Mouse (Mus musculus): ENCODE results near the gene Gm10663.

Gm10663 gene

DNA sequence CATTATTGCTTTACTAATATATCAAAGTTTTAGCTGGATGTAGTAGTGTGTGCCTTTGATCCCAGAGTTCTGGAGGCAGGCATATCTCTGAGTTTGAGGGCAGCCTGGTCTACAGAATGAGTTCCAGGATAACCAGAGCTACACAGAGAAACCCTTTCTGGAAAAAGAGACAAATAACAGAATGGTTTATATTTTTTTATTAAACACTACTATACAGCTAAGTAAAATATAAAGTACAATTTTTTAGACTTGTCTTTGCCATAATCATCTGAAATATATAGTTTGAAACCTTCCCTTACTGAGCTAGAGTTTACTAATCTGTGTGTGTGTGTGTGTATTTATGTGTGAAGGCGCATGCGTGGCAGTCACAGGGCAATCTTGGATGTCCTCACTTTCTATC lies at the start of gene Gm10663:
Gene Gm10663, plus strand, starts transcription at position 301 of the 400 bp plus-strand sequence.
- DNase-seq (ENCODE audit: low spot score), result no peak

DNA sequence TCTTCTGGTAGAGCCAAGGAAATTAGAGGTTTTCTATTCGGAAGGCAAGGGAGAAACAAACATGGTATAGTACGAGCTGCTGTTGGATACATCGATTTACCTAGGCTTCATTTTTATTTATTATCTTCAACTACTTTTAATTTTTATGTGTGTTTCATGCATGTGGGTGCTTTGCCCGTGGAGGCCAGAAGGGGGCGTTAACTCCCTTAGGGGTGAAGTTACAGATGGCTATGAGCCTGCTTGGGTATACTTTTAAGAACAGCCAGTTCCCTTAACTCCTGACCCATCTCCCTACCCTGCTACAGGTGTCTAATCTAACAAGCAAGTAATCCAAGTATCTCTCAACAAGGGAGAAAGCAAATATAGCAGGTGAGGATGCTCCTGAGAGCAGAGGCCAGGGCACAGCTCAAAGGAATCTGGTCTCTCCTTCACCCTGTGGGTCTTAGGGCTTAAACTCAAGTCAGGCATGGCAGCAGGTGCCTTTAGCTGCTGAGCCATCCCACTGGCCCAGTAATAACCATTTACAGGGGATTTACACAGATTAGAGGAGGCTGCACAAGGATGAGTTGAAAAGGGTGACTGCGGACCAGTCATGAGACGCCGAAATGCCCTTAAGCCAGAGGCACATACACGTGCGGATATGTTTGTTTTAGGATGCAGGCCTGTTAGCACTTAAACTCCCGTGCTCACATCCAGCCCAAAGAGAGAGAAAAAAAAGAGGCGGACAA lies 45.7 kb upstream of the Gm10663 start:
- no peak for DNase-seq (ENCODE audit: low spot score)

DNA sequence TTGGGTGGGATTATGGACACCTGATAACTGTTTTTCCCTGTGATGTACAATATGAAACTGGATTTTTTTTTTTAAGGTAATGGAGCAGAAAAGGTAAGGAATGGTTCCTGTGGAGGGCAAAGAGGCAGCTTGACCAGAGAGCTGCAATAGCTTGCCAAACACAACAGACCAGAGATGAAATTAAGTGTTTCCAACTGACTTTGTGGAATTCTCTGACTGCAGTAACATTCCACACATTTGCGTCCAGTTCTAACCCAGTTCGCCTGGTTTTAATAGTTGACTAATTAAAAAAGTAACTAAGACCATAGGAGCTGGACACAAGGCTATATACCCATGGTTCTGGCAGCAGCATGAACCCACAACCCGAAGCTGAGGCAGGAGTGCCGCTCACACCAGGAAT lies 45.1 kb upstream of the Gm10663 start:
- DNase-seq (ENCODE audit: low spot score), result no peak

DNA sequence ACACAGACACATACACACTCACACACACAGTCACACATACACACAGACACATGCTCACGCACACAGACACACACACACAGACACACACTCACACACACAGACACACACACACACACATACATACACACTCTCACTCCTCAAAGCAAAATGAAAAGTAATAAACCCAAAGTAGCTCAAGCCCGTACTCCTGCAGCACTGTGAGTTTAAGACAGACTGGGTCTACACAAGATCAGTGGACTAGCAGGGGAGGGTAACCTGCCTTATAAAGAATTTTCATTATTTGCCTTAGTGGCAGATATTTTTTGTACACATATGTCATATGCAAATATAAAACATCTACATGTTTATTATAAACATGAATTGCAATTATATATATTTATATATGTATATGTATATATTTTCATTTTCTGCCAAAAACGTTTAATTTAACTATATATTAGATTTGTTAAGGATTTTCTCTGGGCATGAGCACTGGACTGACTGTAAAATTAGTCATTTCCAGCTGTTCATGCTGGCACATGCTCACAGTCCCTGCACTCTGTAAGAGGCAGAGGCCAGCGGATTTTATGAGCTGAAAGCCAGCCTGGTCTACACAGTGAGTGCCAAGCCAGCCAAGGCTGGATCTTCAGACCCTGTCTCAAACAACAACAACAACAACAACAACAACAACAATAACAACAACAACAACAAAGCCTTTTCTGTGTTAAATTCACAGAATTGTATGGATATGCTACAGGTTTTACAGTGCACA lies 43.9 kb upstream of the Gm10663 start:
- no peak for DNase-seq (ENCODE audit: low spot score)

DNA sequence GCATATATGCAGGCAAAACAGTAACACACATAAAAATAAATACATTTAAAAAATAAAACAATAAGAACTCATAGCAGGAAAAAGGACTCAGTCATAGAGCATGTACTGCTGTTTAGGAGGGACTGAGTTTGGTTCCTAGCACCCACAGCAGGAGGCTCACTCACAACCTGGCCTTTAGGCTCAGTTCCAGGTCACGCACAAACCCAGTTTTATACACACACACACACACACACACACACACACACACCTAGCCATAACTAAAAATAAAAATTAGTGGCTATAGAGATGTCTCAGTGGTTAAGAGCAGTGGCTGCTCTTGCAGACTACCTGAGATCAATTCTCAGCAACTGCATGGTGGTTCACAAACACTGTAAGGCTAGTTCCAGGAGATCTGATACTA lies 42.7 kb upstream of the Gm10663 start:
- no peak for DNase-seq (ENCODE audit: low spot score)

DNA sequence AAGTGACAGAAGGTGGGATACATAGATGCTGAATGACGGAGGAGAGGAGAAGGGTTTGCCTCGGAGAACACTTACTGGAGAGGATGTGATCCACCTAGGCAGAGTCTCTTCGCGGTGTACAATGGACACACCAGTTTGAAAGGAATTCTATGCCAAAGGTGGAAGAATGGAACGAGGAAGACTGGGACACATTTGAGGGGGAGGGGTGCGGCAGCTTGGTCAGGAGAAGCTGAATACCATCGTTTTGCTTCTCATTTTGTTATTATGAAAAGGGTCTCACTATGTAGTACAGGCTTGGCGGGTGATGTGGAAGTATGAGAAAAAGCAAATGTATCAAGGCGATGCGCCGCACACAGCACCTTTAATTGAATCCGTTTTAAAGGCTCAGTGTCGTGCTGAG lies 41.8 kb upstream of the Gm10663 start:
- no peak for DNase-seq (ENCODE audit: low spot score)

DNA sequence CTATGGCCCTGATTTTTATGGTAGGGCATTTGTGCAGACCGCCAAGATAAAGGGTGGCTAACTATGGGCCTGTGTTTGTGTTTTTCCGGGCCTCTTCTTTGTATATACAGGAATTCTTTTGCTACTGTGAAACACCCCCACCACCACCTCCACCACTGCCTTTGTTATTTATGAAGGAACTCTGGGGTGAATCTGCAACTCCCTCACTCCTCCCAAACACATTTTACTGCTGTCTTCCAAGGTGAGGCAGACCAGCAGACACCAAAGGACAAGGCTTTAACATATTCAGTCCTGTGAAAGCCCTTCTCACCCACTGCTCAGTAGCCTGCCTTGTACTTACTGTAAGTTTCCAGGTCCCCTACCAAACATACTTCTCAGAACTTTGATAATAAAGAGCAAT lies 40.7 kb upstream of the Gm10663 start:
- DNase-seq (ENCODE audit: low spot score), result no peak

DNA sequence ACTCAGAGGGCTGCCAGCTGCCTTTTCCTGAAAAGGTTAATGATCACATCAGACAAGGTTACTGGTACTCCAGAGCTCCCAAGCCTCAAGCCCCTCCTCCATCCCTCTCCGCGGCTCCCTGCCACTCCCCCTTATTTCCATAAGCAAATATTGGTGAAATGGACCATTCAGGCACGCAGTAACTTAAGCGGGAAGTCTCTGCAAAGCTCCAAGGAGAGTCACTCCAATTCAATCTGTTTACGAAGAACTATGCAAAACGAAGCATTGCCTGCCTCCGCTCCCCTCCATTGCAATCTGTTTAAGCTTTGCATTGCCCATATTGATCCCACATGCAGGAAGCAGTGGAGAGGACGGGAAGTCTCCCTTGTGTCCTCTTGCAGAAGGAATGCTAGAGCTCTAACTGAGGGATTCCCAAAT lies 37.7 kb upstream of the Gm10663 start, which contains the start of gene Apela:
Gene Apela, minus strand, starts transcription at position 220 of the 417 bp plus-strand sequence.
- DNase-seq (ENCODE audit: low spot score), result no peak

DNA sequence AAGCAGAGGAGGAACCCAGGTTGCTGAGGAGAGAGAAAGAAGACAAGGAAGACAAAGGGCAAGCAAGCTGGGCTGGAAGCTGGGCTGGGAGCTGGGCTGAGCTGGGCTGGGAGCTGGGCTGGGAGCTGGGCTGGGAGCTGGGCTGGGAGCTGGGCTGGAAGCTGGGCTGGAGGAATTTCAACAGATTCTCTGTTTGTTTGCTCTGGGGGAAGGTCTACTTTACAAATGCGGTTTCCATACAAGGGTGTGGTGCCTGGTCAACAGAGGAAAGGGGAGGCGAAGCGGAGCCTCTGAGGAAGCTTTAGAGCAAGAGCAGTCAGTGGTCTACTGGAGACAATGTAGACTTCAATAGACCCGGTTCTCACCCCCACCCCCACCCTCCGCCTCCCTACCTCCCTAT lies 28.3 kb upstream of the Gm10663 start:
- no peak for DNase-seq (ENCODE audit: low spot score)

DNA sequence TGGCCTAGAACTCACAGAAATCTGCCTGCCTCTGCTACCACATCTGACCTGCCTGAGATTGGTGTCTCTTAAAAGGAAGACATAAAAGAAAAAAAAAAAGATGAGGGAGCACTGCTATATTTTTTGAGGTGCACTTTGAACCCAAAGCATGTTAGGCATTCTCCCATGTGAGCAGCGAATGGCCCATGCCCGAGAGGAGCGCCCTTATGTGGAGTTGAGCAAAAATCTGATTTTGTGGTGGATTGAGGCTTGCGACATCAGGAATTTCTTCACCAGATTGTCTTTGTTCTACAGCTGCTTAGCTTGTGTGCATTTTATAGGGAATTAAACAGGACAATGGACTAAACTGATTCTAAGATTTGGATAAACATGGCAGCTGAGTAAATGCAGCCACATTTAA lies 27.6 kb upstream of the Gm10663 start:
- no peak for DNase-seq (ENCODE audit: low spot score)

DNA sequence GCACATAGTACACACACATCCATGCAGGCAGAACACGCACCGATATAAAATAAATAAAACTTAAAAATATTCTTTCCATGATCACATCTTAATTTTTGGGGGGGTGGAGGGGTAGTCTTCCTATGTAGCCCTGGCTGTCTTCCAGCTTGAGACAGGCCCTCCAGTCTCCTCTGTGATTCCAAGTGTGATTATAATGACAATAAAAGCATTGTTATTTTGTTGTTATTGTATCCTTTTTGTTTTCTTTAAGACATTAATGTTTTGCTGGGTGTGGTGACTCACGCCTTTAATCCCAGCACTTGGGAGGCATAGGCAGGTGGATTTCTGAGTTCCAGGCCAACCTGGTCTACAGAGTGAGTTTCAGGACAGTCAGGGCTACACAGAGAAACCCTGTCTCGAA lies 27.0 kb upstream of the Gm10663 start:
- DNase-seq (ENCODE audit: low spot score), result no peak

DNA sequence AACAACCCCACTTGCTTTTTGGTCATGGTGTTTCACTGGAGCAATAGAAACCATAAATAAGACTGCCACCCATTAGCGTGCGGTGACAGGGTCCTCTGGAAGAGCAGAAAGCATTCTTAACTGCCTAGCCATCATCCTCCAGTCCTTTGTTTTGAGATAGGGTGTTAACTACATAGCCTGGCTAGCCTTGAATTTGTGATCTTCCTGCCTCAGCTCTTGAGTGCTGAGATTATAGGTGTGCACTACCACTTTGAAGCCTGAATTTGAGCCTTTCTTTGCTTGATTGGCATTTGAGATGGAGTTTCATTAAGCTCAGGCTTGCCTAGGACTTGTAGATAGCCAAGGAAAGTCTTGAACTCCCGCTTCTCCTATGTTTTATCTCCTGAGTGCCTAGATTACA lies 21.3 kb upstream of the Gm10663 start:
- DNase-seq (ENCODE audit: low spot score), result no peak

DNA sequence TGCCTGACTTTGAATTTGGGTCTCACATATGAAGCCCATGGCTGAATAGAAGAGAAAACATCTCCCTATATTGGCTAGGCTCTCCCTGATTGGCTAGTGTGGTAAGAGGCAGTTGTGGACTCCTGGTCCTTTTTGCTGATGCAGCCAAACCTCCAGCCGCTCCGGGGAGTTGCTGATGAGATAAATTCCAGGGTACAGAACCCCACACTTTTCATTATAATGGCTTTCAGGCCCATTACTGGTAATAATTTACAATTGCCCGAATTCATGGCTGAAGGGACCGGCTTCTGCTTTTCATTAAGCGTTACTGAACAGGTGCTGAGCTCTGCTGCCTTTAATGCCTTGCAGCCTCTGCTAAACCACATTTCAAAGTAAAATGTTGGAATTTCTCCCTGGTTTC lies 20.9 kb upstream of the Gm10663 start:
- DNase-seq (ENCODE audit: low spot score), result no peak

DNA sequence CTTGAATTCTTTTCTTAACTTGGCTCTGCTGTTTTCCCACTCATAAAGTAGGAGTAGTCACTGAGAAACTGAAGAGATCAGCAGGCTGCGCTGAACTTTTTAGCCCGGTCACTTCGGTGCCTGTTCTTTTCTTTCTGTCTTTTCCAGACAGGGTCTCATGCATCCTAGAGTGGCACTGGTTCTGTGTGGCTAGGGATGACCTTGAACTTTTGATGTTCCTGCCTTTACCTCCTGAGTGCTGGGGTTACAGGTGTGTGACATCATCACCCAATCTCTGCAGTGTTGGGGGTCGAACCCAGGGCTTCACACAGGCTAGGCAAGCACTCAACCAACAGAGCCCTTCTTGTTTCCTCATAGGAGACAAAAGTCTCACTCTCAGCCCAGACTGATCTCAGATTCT lies 18.1 kb upstream of the Gm10663 start:
- no peak for DNase-seq (ENCODE audit: low spot score)

DNA sequence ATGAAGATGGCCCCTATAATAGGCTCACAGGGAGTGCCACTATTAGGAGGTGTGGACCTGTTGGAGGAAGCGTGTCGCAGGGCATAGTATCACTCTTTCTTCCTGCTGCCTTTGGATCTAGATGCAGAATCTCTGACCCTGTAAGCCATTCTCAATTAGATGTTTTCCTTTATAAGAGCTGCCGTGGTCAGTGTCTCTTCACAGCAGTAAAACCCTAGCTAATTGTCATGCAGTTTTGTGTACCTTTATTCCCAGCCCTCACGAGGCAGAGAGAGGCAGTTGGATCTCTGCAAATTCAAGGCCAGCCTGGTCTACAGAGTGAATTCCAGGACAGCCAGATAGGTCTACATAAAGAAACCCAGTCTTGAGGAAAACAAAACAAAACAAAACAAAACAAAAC lies 12.6 kb upstream of the Gm10663 start:
- DNase-seq (ENCODE audit: low spot score), result no peak

DNA sequence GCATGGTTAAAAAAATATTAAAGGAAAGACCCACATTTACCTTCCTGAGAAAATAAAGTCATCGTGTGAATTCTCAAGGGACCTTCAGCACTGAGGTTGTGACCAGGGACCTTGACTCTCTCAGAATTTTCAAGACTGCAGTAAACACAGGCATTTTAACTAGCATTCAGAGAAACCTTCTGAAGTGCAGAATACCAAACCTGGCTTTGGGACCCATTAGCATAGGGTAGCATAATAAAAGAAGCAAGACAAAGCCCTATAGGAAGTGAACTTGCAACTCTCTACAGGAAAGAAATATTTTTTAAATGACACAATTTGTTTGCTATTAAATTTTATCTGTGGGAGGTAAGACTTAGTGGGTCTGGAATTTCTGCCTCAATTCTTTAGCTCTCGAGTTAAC lies 10.8 kb upstream of the Gm10663 start:
- no peak for DNase-seq (ENCODE audit: low spot score)

DNA sequence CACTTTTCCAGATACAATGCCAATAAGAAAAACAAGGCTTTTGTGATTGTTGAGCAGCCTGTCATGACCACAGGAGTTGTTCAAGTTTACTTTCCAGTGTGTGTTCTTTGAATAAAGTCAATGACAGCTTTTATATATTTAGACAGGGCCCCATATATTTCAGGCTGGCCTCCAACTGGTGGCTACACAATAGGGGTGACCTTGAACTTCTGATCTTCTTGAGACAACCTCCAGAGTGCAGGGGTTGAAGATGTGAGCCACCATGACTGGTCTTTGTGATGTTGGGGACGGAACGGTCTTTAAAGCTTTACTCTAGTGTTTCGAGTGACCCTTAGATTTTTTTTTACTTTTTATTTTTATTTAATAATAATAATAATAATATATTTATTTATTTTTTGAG lies 9.2 kb upstream of the Gm10663 start:
- no peak for DNase-seq (ENCODE audit: low spot score)

DNA sequence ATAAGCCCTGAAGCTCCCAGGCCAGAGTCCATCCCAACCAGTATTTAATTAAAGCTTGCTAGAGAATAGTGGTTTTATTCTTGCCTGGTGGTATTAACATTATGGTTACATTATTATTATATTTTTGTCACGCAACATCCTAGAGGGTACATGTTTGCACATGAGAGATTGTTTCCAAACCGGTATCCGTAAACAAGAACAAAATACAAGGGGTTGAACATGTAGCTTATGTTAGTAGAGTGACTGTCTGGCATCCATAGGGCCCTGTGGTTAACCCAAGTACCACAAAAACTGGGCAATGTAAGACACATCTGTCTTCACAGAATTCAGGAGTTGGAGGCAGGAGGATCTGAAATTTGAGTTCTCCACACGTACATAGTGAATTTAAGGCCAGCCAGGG lies 7.8 kb upstream of the Gm10663 start:
- DNase-seq (ENCODE audit: low spot score), result no peak

DNA sequence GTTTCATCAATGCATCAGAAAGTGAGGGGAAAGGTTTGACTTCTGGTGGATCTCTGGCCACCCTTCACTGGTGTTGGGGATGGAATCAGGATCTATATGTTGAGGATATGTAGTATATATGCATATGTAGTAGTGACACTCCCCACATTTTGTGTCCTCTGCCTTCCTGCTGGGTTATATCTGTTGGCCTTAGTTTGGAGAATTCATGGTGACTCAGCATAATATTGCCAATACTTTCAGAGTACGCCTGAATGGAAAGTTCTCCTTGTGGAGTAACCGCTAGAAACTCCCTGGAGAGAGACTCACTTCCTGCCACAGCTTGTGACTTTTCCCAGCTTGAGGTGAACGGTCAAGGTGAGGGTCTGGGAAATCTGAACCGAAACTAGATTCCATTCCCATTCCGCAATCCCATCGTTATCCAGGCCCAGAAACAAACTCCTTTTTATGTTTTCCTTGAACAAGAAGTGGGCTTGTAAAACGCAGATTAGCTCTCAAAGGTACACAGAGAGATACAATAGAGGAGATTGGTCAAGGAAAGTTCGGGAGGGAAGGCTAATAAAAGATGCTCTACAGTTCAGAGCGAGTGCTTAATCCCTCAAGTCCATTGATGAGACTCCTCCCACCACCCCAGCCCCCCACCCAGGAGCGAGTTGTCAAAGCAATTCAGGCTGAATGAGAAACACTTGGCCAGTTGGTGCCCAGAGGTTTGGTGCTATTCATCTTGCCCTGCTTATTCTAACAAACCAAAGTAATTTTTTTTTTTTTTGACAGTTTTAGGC lies 7.0 kb upstream of the Gm10663 start:
- no peak for DNase-seq (ENCODE audit: low spot score)

DNA sequence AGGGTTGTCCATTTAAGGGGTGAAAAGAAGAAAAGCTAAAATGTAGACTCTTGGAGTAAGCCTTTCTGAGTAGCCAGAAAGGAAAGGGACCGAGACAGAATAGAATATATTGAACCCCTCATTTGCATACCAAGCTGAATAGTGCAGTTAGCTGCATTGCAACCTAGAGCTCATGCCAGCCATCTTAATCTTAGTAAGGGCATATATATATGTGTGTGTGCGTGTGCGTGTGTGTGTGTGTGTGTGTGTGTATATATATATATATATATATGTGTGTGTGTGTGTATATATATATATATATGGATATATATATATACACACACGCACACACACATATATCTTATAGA lies 6.4 kb upstream of the Gm10663 start:
- no peak for DNase-seq (ENCODE audit: low spot score)

DNA sequence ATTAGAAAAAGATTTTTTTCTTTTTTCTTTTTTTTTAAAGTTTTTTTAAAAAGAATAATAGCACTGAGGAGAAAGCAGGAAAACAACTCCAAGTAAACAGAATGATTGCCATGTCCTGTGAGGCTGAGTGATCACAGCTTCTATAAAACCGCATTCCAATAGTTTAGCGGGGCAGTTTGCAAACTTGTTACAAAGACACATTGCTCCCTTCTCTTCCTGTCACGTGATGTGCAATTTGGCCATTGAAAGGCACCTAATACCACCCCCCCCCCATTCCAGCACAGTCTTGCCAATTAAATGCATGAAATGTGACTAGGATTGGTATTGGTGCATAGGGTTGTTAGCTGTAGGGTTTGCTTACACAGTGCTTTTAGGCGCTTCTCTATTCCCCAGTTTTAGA lies 3.8 kb upstream of the Gm10663 start:
- DNase-seq (ENCODE audit: low spot score), result no peak

DNA sequence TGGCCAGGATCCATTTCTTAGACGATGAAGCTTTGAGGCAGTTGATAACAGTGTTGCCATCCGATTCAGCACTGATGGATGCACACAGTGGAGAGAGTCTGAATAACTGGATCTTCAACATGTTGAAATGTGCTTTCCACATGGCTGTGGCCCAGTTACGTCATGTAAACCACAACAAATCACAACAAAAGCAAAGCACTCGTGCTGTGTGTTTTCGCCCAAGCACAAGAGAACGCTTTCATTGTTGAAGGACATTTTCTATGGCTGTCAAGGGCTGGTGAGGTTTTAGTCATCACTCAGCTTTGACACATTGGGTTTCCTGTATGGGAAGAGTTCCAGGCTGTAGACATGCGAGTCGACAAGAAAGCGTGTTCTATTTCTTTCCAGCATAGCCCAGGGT lies 5.9 kb downstream of the Gm10663 start:
- no peak for DNase-seq (ENCODE audit: low spot score)

DNA sequence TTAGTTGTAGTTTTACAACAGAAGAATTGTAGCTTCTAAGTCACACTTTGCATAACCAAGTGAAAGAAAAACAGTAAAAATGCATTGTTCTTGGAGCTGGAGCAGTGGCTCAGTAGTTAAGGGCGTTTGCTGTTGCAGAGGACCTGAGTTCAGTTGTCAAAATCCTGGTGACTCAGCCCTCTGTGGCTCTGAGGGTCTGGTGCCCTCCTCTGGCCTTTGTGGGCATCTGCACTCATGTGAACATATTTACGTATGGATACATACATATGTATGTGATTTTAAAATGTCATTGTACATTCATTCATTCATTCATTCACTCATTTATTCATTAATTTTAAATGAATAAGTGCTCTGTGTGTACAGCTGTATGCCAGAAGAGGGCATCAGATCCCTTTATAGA lies 10.8 kb downstream of the Gm10663 start:
- no peak for DNase-seq (ENCODE audit: low spot score)

Measured in T-cell, adult 2 months (primary cell).